Mouse (Mus musculus) hindlimb bud, embryonic 11.5 days (tissue): ENCODE results near the gene Mmp9.

Source experiments
- DNase-seq: peaks from one replicate; pipeline ENCODE4 v3.0.0-alpha.2; 2012; ENCODE audit warnings: low read depth, low spot score; ENCODE audit errors: extremely low spot score

Gene Mmp9

GRCm38 (mm10) chr2:164953224-164953623 is 12.6 kb downstream of the Mmp9 start:
- no peak for DNase-seq

GRCm38 (mm10) chr2:164955725-164956124 is 15.1 kb downstream of the Mmp9 start:
- DNase-seq = no peak

GRCm38 (mm10) chr2:164956195-164956594 is 15.6 kb downstream of the Mmp9 start:
- DNase-seq = no peak

- DNase-seq = no peak
These were observed 17.2 kb downstream of the Mmp9 start for GRCm38 (mm10) chr2:164957548-164958315.

- DNase-seq = no peak
These were observed 20.3 kb downstream of the Mmp9 start, which contains the start of gene Slc12a5 for GRCm38 (mm10) chr2:164960716-164961441. Slc12a5 (plus strand) TSS chr2:164960802.

GRCm38 (mm10) chr2:164961506-164962182 is 21.1 kb downstream of the Mmp9 start:
- no peak for DNase-seq

GRCm38 (mm10) chr2:164962183-164962580 is 21.6 kb downstream of the Mmp9 start:
- DNase-seq = no peak

GRCm38 (mm10) chr2:164964242-164964894 is 23.8 kb downstream of the Mmp9 start:
- no peak for DNase-seq

- no peak for DNase-seq
These were observed 24.4 kb downstream of the Mmp9 start for GRCm38 (mm10) chr2:164964981-164965380.

GRCm38 (mm10) chr2:164966381-164966780 is 25.8 kb downstream of the Mmp9 start:
- no peak for DNase-seq

GRCm38 (mm10) chr2:164967193-164967592 is 26.6 kb downstream of the Mmp9 start:
- DNase-seq = no peak

GRCm38 (mm10) chr2:164967761-164968440 is 27.3 kb downstream of the Mmp9 start:
- DNase-seq = no peak

GRCm38 (mm10) chr2:164968451-164968851 is 27.9 kb downstream of the Mmp9 start:
- no peak for DNase-seq

GRCm38 (mm10) chr2:164969348-164969781 is 28.8 kb downstream of the Mmp9 start:
- no peak for DNase-seq

GRCm38 (mm10) chr2:164970631-164971196 is 30.1 kb downstream of the Mmp9 start:
- no peak for DNase-seq

GRCm38 (mm10) chr2:164972646-164973045 is 32.1 kb downstream of the Mmp9 start:
- DNase-seq = no peak

- no peak for DNase-seq
These were observed 35.0 kb downstream of the Mmp9 start for GRCm38 (mm10) chr2:164975611-164976010.

- no peak for DNase-seq
These were observed 39.2 kb downstream of the Mmp9 start for GRCm38 (mm10) chr2:164979749-164980148.

GRCm38 (mm10) chr2:164985962-164986361 is 45.4 kb downstream of the Mmp9 start:
- no peak for DNase-seq

- DNase-seq = no peak
These were observed 45.9 kb downstream of the Mmp9 start for GRCm38 (mm10) chr2:164986371-164987027.
